Mouse (Mus musculus) neural tube, embryonic 15.5 days (tissue): Measurements from ENCODE around the gene Tspan12. TPM values are rescaled to one million over a fixed set of nuclear protein-coding genes. Genes with fewer than 3 reads are reported as not detected.
A peak's percentile ranks its signal among the peaks of the same experiment; 100 is the strongest.

Experiments
- ATAC-seq: fragments of 200-750 bp; cut with Nextera tagmentation; 2 replicates; pipeline ENCODE4 v1.8.0; 2017; ENCODE audit warnings: mild to moderate bottlenecking, moderate TSS enrichment, moderate library complexity; ENCODE audit not compliant: low FRiP score
- H3K27ac ChIP-seq: fragments of 300-500 bp; sonication (generic); replicated peaks from 2 replicates; pipeline ENCODE4 v1.5.1; 2015; ENCODE audit warnings: mild to moderate bottlenecking, inconsistent platforms
- H3K27me3 ChIP-seq: fragments of 300-500 bp; sonication (generic); replicated peaks from 2 replicates; pipeline ENCODE4 v1.6.1; 2015; ENCODE audit warnings: inconsistent platforms
- H3K36me3 ChIP-seq: fragments of 300-500 bp; sonication (generic); 2 replicates; pipeline ENCODE4 v1.6.1; 2015; ENCODE audit warnings: inconsistent platforms
- H3K4me1 ChIP-seq: fragments of 300-500 bp; sonication (generic); 2 replicates; pipeline ENCODE4 v1.6.1; 2015; ENCODE audit warnings: inconsistent platforms
- H3K4me2 ChIP-seq: fragments of 300-500 bp; sonication (generic); 2 replicates; pipeline ENCODE4 v1.6.1; 2015; ENCODE audit warnings: inconsistent platforms, mild to moderate bottlenecking, moderate library complexity
- H3K4me3 ChIP-seq: fragments of 300-500 bp; sonication (generic); replicated peaks from 2 replicates; pipeline ENCODE4 v1.5.1; 2015; ENCODE audit warnings: mild to moderate bottlenecking, inconsistent platforms
- H3K9ac ChIP-seq: fragments of 300-500 bp; sonication (generic); replicated peaks from 2 replicates; pipeline ENCODE4 v1.6.1; 2015; ENCODE audit warnings: mild to moderate bottlenecking, inconsistent platforms
- H3K9me3 ChIP-seq: fragments of 300-500 bp; sonication (generic); replicated peaks from 2 replicates; pipeline ENCODE4 v1.6.1; 2016; ENCODE audit warnings: inconsistent platforms
- WGBS: fragments of 180-500 bp; shearing (Covaris S2); methylation state at CpG from one replicate; pipeline ENCODE4 v1.1.7; 2015; ENCODE audit warnings: mixed read lengths; 5-methylcytosine and 5-hydroxymethylcytosine counted together
- polyA plus RNA-seq: library from polyadenylated mRNA; unstranded; fragments of >200 nt; fragmentation: Nextera tagmentation; extraction: Ambion mirVana; gene quantifications from 2 replicates; pipeline ENCODE4 v1.2.1, GENCODE M21; 2015

The Tspan12 gene
- polyA plus RNA-seq, 1 experiment from 2014 or later = 80.1 TPM

DNA sequence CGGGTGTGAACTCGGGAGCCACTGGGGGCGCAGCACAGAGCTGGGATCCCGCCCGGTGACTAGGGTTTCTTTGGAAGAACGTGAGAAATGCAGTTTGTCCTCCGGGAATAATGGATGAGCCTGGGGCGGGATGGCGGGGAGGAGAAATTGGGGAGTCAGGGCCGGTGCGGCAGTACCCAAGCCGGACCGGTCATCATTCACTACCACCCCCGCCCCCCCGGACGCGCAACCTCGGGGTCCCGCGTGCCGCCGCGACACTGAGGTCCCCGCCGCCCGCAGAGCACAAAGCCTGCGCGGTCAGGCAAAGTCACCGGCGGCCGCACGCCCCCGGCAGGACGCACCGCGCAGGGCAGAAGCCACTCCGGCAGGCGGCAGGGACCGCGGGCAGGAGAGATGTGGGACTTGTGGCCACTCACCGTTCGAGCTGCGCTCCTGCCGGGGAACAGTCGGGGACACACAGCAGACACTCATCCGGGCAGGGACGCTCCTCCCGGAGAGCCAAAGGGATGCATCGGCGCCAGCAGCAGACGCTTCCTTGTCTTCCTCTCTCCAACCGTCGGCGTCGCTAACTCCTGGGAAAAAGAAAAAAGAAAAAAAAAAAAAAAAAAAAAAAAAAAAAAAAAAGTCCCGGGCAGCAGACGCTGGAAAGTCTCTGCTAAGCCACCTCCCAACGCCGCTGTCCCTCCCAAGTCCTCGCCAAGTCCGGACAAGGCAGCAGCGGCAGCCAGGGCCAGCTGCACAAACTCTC, 545 bp downstream of the Tspan12 start:
- Histone ChIP-seq H3K9me3 (no peaks in the 10 kb centered on the region), H3K4me2 (peak overlapping the region; percentile 85), H3K27ac (peak overlapping the region; percentile 91), H3K4me3 (peak overlapping the region; percentile 88), H3K27me3 (no peaks in the 10 kb centered on the region), H3K9ac (peak overlapping the region; percentile 87), H3K36me3 (peaks cover 6% of the 10 kb centered on the region; the same call in 1 of the 2 replicates), H3K4me1 (peaks cover 13% of the 10 kb centered on the region)
- under 1% methylated on average over 47 of the region's 62 CpGs for WGBS
- peak; percentile 84 for ATAC-seq

DNA sequence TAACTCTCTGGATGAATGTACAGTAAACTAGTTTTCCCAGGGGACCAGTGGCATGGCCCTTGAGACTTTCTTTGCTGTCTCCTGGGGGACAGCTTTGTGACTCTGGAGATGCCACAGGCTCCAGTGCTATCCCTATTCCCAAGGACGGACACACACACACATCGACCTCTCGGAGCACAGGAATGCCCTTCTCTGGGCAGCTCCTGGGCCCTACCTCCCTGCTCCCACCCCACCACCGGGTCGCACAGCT, 1.0 kb downstream of the Tspan12 start:
- 0% methylated on average over 5 of the region's 5 CpGs for WGBS
- peak; percentile 90 for ATAC-seq
- H3K4me3 ChIP-seq = peak overlapping the region; percentile 88

DNA sequence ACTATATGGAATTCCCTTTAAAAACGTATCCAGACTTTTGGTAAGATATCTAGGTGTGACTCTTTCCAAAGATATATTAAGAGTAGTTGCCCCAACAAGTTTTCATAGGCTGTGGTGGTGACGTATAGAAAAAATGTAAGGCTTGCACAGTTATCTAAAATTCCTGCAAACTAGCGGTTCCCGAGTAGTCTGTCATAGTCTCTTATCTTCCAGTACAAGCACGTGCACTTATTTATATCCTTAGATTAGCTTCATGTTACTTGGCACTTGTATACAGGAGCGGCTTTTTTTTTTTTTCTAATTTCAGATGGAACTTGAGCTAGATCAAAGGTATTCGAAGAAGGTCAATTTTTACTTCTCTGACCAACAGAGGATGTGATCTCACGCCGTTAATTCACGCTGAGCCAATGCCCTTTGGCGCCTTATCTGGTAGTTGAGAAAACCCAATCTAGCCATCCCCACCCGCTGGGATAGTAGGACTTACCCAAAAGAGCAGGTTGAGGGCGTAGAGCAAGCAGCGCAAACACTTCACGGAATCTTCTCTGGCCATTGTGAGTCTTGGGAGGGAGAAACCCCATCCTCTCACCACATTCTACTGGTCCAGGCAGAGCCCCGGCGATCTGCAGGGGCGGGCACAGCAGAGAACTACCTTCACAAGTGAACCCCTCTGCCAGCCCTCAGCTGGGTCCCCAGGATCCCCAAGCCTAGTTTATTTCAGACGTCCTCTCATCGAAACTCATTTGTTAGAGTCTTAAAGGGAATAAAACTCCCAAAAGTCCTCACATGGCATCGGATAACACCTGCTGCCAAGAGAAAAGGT, 1.6 kb downstream of the Tspan12 start:
- peaks cover 13% of the 10 kb centered on the region for H3K4me1 ChIP-seq
- peak overlapping the region; percentile 88 for H3K4me3 ChIP-seq
- ATAC-seq = peak; percentile 42; the same call in 1 of the 2 replicates
- WGBS = 29% methylated on average over 21 of the region's 21 CpGs
- H3K4me2 ChIP-seq = peak overlapping the region; percentile 85
- H3K9me3 ChIP-seq = no peaks in the 10 kb centered on the region
- peaks cover 14% of the 10 kb centered on the region for H3K36me3 ChIP-seq
- no peaks in the 10 kb centered on the region for H3K27me3 ChIP-seq
- H3K9ac ChIP-seq = peak overlapping the region; percentile 87
- H3K27ac ChIP-seq = peak overlapping the region; percentile 91

More for the DNA sequence above, 1.0 kb downstream of the Tspan12 start:
- Histone ChIP-seq H3K27me3 (no peaks in the 10 kb centered on the region), H3K9ac (peak overlapping the region; percentile 87), H3K9me3 (no peaks in the 10 kb centered on the region), H3K36me3 (peaks cover 9% of the 10 kb centered on the region), H3K4me2 (peak overlapping the region; percentile 85), H3K4me1 (peaks cover 13% of the 10 kb centered on the region), H3K27ac (peak overlapping the region; percentile 91)

- no peak overlapping the region for H3K4me3 ChIP-seq
- H3K4me1 ChIP-seq = peaks cover 13% of the 10 kb centered on the region
- no peak overlapping the region for H3K9ac ChIP-seq
- ATAC-seq = no peak
- H3K36me3 ChIP-seq = peaks cover 16% of the 10 kb centered on the region
- no peaks in the 10 kb centered on the region for H3K9me3 ChIP-seq
- H3K4me2 ChIP-seq = no peak overlapping the region
- no peak overlapping the region for H3K27ac ChIP-seq
- WGBS = 90% methylated on average over 4 of the region's 4 CpGs
- H3K27me3 ChIP-seq = no peaks in the 10 kb centered on the region
Measured at GRCm38 (mm10) chr6:21848808-21849207, 3.5 kb downstream of the Tspan12 start.

DNA sequence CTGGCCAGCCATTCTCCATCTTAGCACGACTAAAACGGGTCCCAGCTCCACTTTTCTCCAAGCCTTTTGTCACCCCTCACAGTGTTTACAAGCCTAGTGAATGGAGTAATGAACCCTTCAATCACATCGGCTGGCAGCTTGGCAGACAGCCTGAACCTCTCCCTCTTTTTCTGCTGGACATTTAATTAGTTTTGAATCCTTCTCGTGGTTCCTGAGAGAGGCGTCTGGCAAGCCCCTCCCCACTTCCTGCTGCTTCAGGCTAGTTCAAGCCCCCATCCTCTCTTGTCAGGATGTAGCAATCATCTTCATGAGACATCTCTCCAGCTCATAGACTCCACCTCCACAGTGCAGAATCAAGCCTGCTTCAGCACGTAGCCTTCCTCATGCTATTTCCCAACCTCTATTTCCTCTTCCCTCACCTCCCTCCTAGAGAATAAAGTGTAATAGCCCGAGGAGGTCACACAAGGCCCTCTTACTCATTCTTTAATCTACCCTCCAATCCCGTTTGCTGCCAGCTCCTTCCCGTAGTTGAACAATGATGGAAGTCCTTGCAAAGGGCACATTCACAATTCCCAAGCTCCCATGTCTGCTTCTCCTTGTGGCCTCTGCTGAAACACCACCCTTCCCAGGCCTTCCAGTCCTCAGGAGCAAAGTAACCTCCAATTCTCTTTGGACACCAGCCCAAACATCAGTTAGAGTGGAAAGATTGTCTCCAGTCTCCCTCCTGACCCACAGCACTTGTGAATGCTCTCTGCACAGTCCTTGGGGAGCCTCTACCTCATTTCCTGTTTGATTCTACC, 12.1 kb downstream of the Tspan12 start:
- WGBS = 9% methylated on average over 9 of the region's 9 CpGs
- no peak overlapping the region for H3K9ac ChIP-seq
- peaks cover 14% of the 10 kb centered on the region for H3K4me1 ChIP-seq
- peak; percentile 74 for ATAC-seq
- no peaks in the 10 kb centered on the region for H3K9me3 ChIP-seq
- peak overlapping the region; percentile 37; the same call in 1 of the 2 replicates for H3K27ac ChIP-seq
- peaks cover 3% of the 10 kb centered on the region for H3K36me3 ChIP-seq
- H3K4me2 ChIP-seq = no peak overlapping the region
- no peak overlapping the region for H3K4me3 ChIP-seq
- no peaks in the 10 kb centered on the region for H3K27me3 ChIP-seq

DNA sequence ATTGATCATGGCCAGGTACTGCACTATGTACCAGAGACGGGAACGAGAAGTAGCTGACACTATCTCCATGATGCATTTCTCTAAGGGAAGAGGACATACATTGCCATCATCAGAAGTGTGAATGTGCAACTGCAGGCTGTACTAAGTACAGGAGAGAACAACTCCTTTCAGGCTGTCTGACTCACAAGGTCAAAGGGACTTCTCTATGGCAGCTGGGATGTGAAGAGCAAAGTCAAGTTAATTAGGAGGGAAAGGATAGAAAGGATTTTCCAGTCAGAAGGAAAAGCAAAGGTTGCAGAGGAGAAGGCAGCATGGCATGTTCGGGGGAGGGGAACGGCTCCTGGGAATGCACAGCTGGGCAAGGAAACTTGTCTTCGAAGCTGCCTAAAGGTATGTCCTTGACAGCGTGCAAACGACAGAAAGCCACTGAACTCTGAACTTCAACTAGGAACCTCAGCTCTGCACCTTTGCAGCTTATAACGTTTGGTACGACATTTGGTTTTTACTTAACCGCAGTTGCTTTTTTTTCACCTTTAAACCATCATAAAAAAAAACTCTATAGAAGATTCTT, 13.0 kb downstream of the Tspan12 start:
- peaks cover 14% of the 10 kb centered on the region for H3K4me1 ChIP-seq
- no peak overlapping the region for H3K4me3 ChIP-seq
- no peak overlapping the region for H3K27ac ChIP-seq
- H3K36me3 ChIP-seq = peaks cover 8% of the 10 kb centered on the region
- WGBS = 61% methylated on average over 10 of the region's 10 CpGs
- H3K4me2 ChIP-seq = no peak overlapping the region
- no peaks in the 10 kb centered on the region for H3K27me3 ChIP-seq
- H3K9me3 ChIP-seq = no peaks in the 10 kb centered on the region
- H3K9ac ChIP-seq = no peak overlapping the region
- peak; percentile 38; the same call in 1 of the 2 replicates for ATAC-seq

- H3K36me3 ChIP-seq = peaks cover 16% of the 10 kb centered on the region
- H3K27ac ChIP-seq = no peak overlapping the region
- H3K27me3 ChIP-seq = no peaks in the 10 kb centered on the region
- H3K9ac ChIP-seq = no peak overlapping the region
- H3K4me2 ChIP-seq = no peak overlapping the region
- H3K4me3 ChIP-seq = no peak overlapping the region
- ATAC-seq = no peak
- peaks cover 3% of the 10 kb centered on the region; the same call in 1 of the 2 replicates for H3K4me1 ChIP-seq
- H3K9me3 ChIP-seq = no peaks in the 10 kb centered on the region
- 93% methylated on average over 4 of the region's 4 CpGs for WGBS
Measured at GRCm38 (mm10) chr6:21833531-21833930, 18.8 kb downstream of the Tspan12 start.

GRCm38 (mm10) chr6:21831871-21832270, 20.4 kb downstream of the Tspan12 start:
- Histone ChIP-seq H3K36me3 (peaks cover 16% of the 10 kb centered on the region), H3K27me3 (no peaks in the 10 kb centered on the region), H3K9me3 (no peaks in the 10 kb centered on the region), H3K4me3 (no peak overlapping the region), H3K4me2 (no peak overlapping the region), H3K4me1 (peaks cover 3% of the 10 kb centered on the region; the same call in 1 of the 2 replicates), H3K27ac (no peak overlapping the region), H3K9ac (no peak overlapping the region)
- no peak for ATAC-seq
- 77% methylated on average over 3 of the region's 3 CpGs for WGBS

GRCm38 (mm10) chr6:21830931-21831330, 21.4 kb downstream of the Tspan12 start:
- Histone ChIP-seq H3K36me3 (peaks cover 16% of the 10 kb centered on the region), H3K9ac (no peak overlapping the region), H3K9me3 (no peaks in the 10 kb centered on the region), H3K4me3 (no peak overlapping the region), H3K27me3 (no peaks in the 10 kb centered on the region), H3K27ac (no peak overlapping the region), H3K4me2 (no peak overlapping the region), H3K4me1 (peaks cover 3% of the 10 kb centered on the region; the same call in 1 of the 2 replicates)
- 63% methylated on average over 6 of the region's 6 CpGs for WGBS
- ATAC-seq = no peak

DNA sequence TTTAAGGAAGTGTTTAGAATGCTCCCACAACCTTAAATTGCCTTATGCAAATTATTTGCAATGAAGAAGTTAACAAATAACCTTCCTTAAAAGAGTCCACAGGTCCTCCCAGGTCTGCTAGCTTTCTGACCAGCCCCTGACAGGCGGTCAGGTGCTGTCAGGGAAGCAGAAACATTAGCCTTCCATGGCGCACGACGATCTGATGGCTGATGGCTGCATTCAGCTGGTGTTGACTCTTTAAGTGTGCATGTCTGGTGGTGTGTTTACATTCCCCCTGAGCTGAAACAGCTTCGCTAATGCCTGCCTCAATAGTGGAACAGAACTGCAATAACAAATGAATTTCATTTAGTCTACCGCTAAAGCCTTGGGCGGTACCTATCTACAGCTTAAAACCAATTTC, 22.4 kb downstream of the Tspan12 start:
- peaks cover 11% of the 10 kb centered on the region for H3K36me3 ChIP-seq
- H3K9me3 ChIP-seq = no peaks in the 10 kb centered on the region
- 63% methylated on average over 7 of the region's 7 CpGs for WGBS
- H3K4me1 ChIP-seq = peaks cover 3% of the 10 kb centered on the region; the same call in 1 of the 2 replicates
- peak; percentile 35; the same call in 1 of the 2 replicates for ATAC-seq
- H3K27me3 ChIP-seq = no peaks in the 10 kb centered on the region
- no peak overlapping the region for H3K4me3 ChIP-seq
- H3K4me2 ChIP-seq = no peak overlapping the region
- no peak overlapping the region for H3K27ac ChIP-seq
- no peak overlapping the region for H3K9ac ChIP-seq

DNA sequence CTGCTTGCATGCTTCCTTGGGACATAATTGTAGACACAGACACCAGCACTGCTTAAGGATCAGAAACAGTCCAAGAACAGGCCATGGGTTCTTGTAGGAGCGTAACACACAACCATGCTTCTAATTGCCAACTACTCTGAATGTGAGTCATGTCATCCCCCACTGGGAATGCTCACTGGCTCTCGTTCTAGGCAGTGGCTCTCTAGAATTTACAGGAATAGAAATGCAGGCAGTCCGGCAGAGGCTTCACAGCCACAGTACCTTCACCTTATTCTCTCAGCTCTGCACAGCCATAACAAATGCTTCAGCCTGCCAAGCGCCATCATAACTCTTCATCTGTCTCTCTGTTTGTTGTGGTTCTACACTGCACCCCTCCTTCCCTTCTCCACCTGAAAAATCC, 23.9 kb downstream of the Tspan12 start:
- H3K4me3 ChIP-seq = no peak overlapping the region
- H3K4me2 ChIP-seq = no peak overlapping the region
- H3K27ac ChIP-seq = no peak overlapping the region
- H3K27me3 ChIP-seq = no peaks in the 10 kb centered on the region
- 0 out of 2 replicates have a peak, but pooled peaks cover 5% of the 10 kb centered on the region for H3K36me3 ChIP-seq
- H3K9ac ChIP-seq = no peak overlapping the region
- no peaks in the 10 kb centered on the region for H3K9me3 ChIP-seq
- ATAC-seq = no peak
- H3K4me1 ChIP-seq = peaks cover 5% of the 10 kb centered on the region; the same call in 1 of the 2 replicates
- WGBS = 58% methylated on average over 4 of the region's 4 CpGs
